Mouse (Mus musculus) neural tube, embryonic 14.5 days (tissue): ENCODE results near the gene Ptprc. TPM values are rescaled to one million over a fixed set of nuclear protein-coding genes. Genes with fewer than 3 reads are reported as not detected.
A peak's percentile ranks its signal among the peaks of the same experiment; 100 is the strongest.

Source experiments
- ATAC-seq: fragments of 200-750 bp; cut with Nextera tagmentation; 2 replicates; pipeline ENCODE4 v1.8.0; 2017; ENCODE audit warnings: low read depth, mild to moderate bottlenecking, moderate TSS enrichment, moderate library complexity
- H3K27ac ChIP-seq: fragments of 300-500 bp; sonication (generic); 2 replicates; pipeline ENCODE4 v1.5.1; 2014; ENCODE audit warnings: low read depth, mild to moderate bottlenecking, control low read depth, low read length, moderate library complexity, mixed read lengths
- H3K27me3 ChIP-seq: fragments of 300-500 bp; sonication (generic); 2 replicates; pipeline ENCODE4 v1.6.1; 2014; ENCODE audit warnings: low read length; ENCODE audit not compliant: control insufficient read depth, insufficient read depth
- H3K36me3 ChIP-seq: fragments of 300-500 bp; sonication (generic); 2 replicates; pipeline ENCODE4 v1.6.1; 2014; ENCODE audit warnings: low read length, mixed read lengths; ENCODE audit not compliant: control insufficient read depth, insufficient read depth
- H3K4me1 ChIP-seq: fragments of 300-500 bp; sonication (generic); 2 replicates; pipeline ENCODE4 v1.6.1; 2014; ENCODE audit warnings: low read length; ENCODE audit not compliant: control insufficient read depth, insufficient read depth
- H3K4me2 ChIP-seq: fragments of 300-500 bp; sonication (generic); 2 replicates; pipeline ENCODE4 v1.6.1; 2014; ENCODE audit warnings: mild to moderate bottlenecking, low read depth, low read length, control low read depth
- H3K4me3 ChIP-seq: fragments of 300-500 bp; sonication (generic); 2 replicates; pipeline ENCODE4 v1.5.1; 2014; ENCODE audit warnings: low read depth, low read length, control low read depth, mixed read lengths
- H3K9ac ChIP-seq: fragments of 300-500 bp; sonication (generic); replicated peaks from 2 replicates; pipeline ENCODE4 v1.6.1; 2014; ENCODE audit warnings: low read depth, mild to moderate bottlenecking, control low read depth, low read length, mixed read lengths
- H3K9me3 ChIP-seq: fragments of 300-500 bp; sonication (generic); 2 replicates; pipeline ENCODE4 v1.6.1; 2016; ENCODE audit warnings: low read length; ENCODE audit not compliant: control insufficient read depth
- WGBS: fragments of 180-500 bp; shearing (Covaris S2); extraction: QIAGEN DNeasy Blood & Tissue Kit; methylation state at CpG from one replicate; pipeline ENCODE4 v1.1.7; 2014; 5-methylcytosine and 5-hydroxymethylcytosine counted together
- polyA plus RNA-seq: library from polyadenylated mRNA; unstranded; fragments of >200 nt; fragmentation: Nextera tagmentation; extraction: Ambion mirVana; gene quantifications from 2 replicates; pipeline ENCODE4 v1.2.1, GENCODE M21; 2014

Gene Ptprc
- polyA plus RNA-seq, 1 experiment from 2014 or later, result 0.51 TPM

GRCm38 (mm10) chr1:138157709-138158108 lies 17.8 kb downstream of the Ptprc start:
- no peaks in the 10 kb centered on the region for H3K36me3 ChIP-seq
- no peaks in the 10 kb centered on the region for H3K9me3 ChIP-seq
- WGBS, result 72% methylated on average over 2 of the region's 2 CpGs
- H3K27me3 ChIP-seq, result no peaks in the 10 kb centered on the region
- H3K4me3 ChIP-seq, result no peak overlapping the region
- no peak overlapping the region for H3K9ac ChIP-seq
- H3K4me1 ChIP-seq, result no peaks in the 10 kb centered on the region
- H3K27ac ChIP-seq, result no peak overlapping the region
- no peak for ATAC-seq
- no peak overlapping the region for H3K4me2 ChIP-seq

GRCm38 (mm10) chr1:138157008-138157407 lies 18.5 kb downstream of the Ptprc start:
- no peak for ATAC-seq
- Histone ChIP-seq H3K27me3 (no peaks in the 10 kb centered on the region), H3K9me3 (no peaks in the 10 kb centered on the region), H3K9ac (no peak overlapping the region), H3K4me3 (no peak overlapping the region), H3K4me1 (no peaks in the 10 kb centered on the region), H3K36me3 (no peaks in the 10 kb centered on the region), H3K27ac (no peak overlapping the region), H3K4me2 (no peak overlapping the region)
- 90% methylated on average over 3 of the region's 3 CpGs for WGBS

- WGBS, result 74% methylated on average over 1 of the region's 1 CpGs
- H3K27me3 ChIP-seq, result no peaks in the 10 kb centered on the region
- no peaks in the 10 kb centered on the region for H3K36me3 ChIP-seq
- no peak overlapping the region for H3K9ac ChIP-seq
- no peak overlapping the region for H3K27ac ChIP-seq
- no peak for ATAC-seq
- no peak overlapping the region for H3K4me2 ChIP-seq
- H3K9me3 ChIP-seq, result no peaks in the 10 kb centered on the region
- H3K4me1 ChIP-seq, result no peaks in the 10 kb centered on the region
- no peak overlapping the region for H3K4me3 ChIP-seq
Measured at GRCm38 (mm10) chr1:138154185-138154785, 21.2 kb downstream of the Ptprc start.

- 96% methylated on average over 4 of the region's 4 CpGs for WGBS
- Histone ChIP-seq H3K9ac (no peak overlapping the region), H3K4me2 (no peak overlapping the region), H3K9me3 (no peaks in the 10 kb centered on the region), H3K36me3 (no peaks in the 10 kb centered on the region), H3K27me3 (no peaks in the 10 kb centered on the region), H3K27ac (no peak overlapping the region), H3K4me1 (no peaks in the 10 kb centered on the region), H3K4me3 (no peak overlapping the region)
- no peak for ATAC-seq
Measured at GRCm38 (mm10) chr1:138153126-138153525, 22.4 kb downstream of the Ptprc start.

- no peak overlapping the region for H3K4me2 ChIP-seq
- no peaks in the 10 kb centered on the region for H3K36me3 ChIP-seq
- H3K9me3 ChIP-seq, result no peaks in the 10 kb centered on the region
- H3K27ac ChIP-seq, result no peak overlapping the region
- ATAC-seq, result peak; percentile 31; the same call in 1 of the 2 replicates
- no peaks in the 10 kb centered on the region for H3K4me1 ChIP-seq
- no peak overlapping the region for H3K4me3 ChIP-seq
- H3K9ac ChIP-seq, result no peak overlapping the region
- H3K27me3 ChIP-seq, result no peaks in the 10 kb centered on the region
- 32% methylated on average over 4 of the region's 4 CpGs for WGBS
Measured at GRCm38 (mm10) chr1:138148844-138149243, 26.7 kb downstream of the Ptprc start.

GRCm38 (mm10) chr1:138145571-138145970 lies 29.9 kb downstream of the Ptprc start:
- Histone ChIP-seq H3K27ac (no peak overlapping the region), H3K4me3 (no peak overlapping the region), H3K27me3 (no peaks in the 10 kb centered on the region), H3K9ac (no peak overlapping the region), H3K36me3 (no peaks in the 10 kb centered on the region), H3K4me1 (no peaks in the 10 kb centered on the region), H3K9me3 (no peaks in the 10 kb centered on the region), H3K4me2 (no peak overlapping the region)
- WGBS, result 66% methylated on average over 2 of the region's 2 CpGs
- no peak for ATAC-seq

GRCm38 (mm10) chr1:138145148-138145547 lies 30.4 kb downstream of the Ptprc start:
- Histone ChIP-seq H3K36me3 (no peaks in the 10 kb centered on the region), H3K27ac (no peak overlapping the region), H3K27me3 (no peaks in the 10 kb centered on the region), H3K9ac (no peak overlapping the region), H3K4me2 (no peak overlapping the region), H3K9me3 (no peaks in the 10 kb centered on the region), H3K4me3 (no peak overlapping the region), H3K4me1 (no peaks in the 10 kb centered on the region)
- ATAC-seq, result no peak
- 82% methylated on average over 3 of the region's 3 CpGs for WGBS

GRCm38 (mm10) chr1:138144365-138144764 lies 31.1 kb downstream of the Ptprc start:
- no peak for ATAC-seq

GRCm38 (mm10) chr1:138140769-138141168 lies 34.7 kb downstream of the Ptprc start:
- WGBS, result 92% methylated on average over 4 of the region's 4 CpGs
- H3K27ac ChIP-seq, result no peak overlapping the region

More at GRCm38 (mm10) chr1:138144365-138144764, 31.1 kb downstream of the Ptprc start:
- WGBS, result 87% methylated on average over 5 of the region's 5 CpGs
- H3K36me3 ChIP-seq, result no peaks in the 10 kb centered on the region
- no peak overlapping the region for H3K4me3 ChIP-seq
- no peaks in the 10 kb centered on the region for H3K9me3 ChIP-seq
- no peak overlapping the region for H3K27ac ChIP-seq
- H3K9ac ChIP-seq, result no peak overlapping the region
- no peak overlapping the region for H3K4me2 ChIP-seq
- H3K4me1 ChIP-seq, result no peaks in the 10 kb centered on the region
- H3K27me3 ChIP-seq, result no peaks in the 10 kb centered on the region

More at GRCm38 (mm10) chr1:138140769-138141168, 34.7 kb downstream of the Ptprc start:
- Histone ChIP-seq H3K9me3 (no peaks in the 10 kb centered on the region), H3K9ac (no peak overlapping the region), H3K36me3 (no peaks in the 10 kb centered on the region), H3K4me3 (no peak overlapping the region), H3K27me3 (no peaks in the 10 kb centered on the region), H3K4me1 (0 out of 2 replicates have a peak, but pooled peaks cover 3% of the 10 kb centered on the region), H3K4me2 (no peak overlapping the region)
- no peak for ATAC-seq
